Mouse (Mus musculus): ENCODE data around the gene Ndrg3. TPM values are rescaled to one million over a fixed set of nuclear protein-coding genes. Genes with fewer than 3 reads are reported as not detected.

Ndrg3 gene
- polyA plus RNA-seq, 1 experiment, result 63.6 TPM

GRCm38 (mm10) chr2:156974967-156975366 is 16.9 kb downstream of the Ndrg3 start:
- H3K27ac ChIP-seq (ENCODE audit: insufficient read depth, low read length), result 0 out of 2 replicates have a peak overlapping the region, but pooled peaks have one; percentile 57
- H3K4me3 ChIP-seq (ENCODE audit: insufficient read depth, low read length), result no peak overlapping the region
- H3K4me1 ChIP-seq (ENCODE audit: control insufficient read depth, insufficient read depth, low read length), result peaks cover 11% of the 10 kb centered on the region
- TF ChIP-seq CTCF (IDR thresholded peaks at IDR 0.05; ENCODE audit: borderline replicate concordance, insufficient read depth, low read length), result no peak
- TF ChIP-seq POLR2A (IDR thresholded peaks at IDR 0.05; ENCODE audit: low read depth, low read length), result no peak

- no peak overlapping the region for H3K4me3 ChIP-seq (ENCODE audit: insufficient read depth, low read length)
- no peak for TF ChIP-seq CTCF (IDR thresholded peaks at IDR 0.05; ENCODE audit: borderline replicate concordance, insufficient read depth, low read length)
- TF ChIP-seq POLR2A (IDR thresholded peaks at IDR 0.05; ENCODE audit: low read depth, low read length), result no peak
- H3K4me1 ChIP-seq (ENCODE audit: control insufficient read depth, insufficient read depth, low read length), result peaks cover 11% of the 10 kb centered on the region
- H3K27ac ChIP-seq (ENCODE audit: insufficient read depth, low read length), result peak overlapping the region; percentile 57; the same call in 1 of the 2 replicates
Observed at GRCm38 (mm10) chr2:156973316-156974100, 18.3 kb downstream of the Ndrg3 start.

- Histone ChIP-seq H3K4me3 (ENCODE audit: insufficient read depth, low read length) (no peak overlapping the region), H3K4me1 (ENCODE audit: control insufficient read depth, insufficient read depth, low read length) (peaks cover 7% of the 10 kb centered on the region; the same call in 1 of the 2 replicates)
- TF ChIP-seq POLR2A (IDR thresholded peaks at IDR 0.05; ENCODE audit: low read depth, low read length), result no peak
- no peak for TF ChIP-seq CTCF (IDR thresholded peaks at IDR 0.05; ENCODE audit: borderline replicate concordance, insufficient read depth, low read length)
Observed at GRCm38 (mm10) chr2:156970253-156970652, 21.6 kb downstream of the Ndrg3 start.

GRCm38 (mm10) chr2:156968501-156968900 is 23.4 kb downstream of the Ndrg3 start:
- H3K4me3 ChIP-seq (ENCODE audit: insufficient read depth, low read length), result no peak overlapping the region
- H3K27ac ChIP-seq (ENCODE audit: insufficient read depth, low read length), result no peak overlapping the region
- 0 out of 2 replicates have a peak, but pooled peaks cover 1% of the 10 kb centered on the region for H3K4me1 ChIP-seq (ENCODE audit: control insufficient read depth, insufficient read depth, low read length)
- no peak for TF ChIP-seq CTCF (IDR thresholded peaks at IDR 0.05; ENCODE audit: borderline replicate concordance, insufficient read depth, low read length)
- TF ChIP-seq POLR2A (IDR thresholded peaks at IDR 0.05; ENCODE audit: low read depth, low read length), result no peak

More at GRCm38 (mm10) chr2:156970253-156970652, 21.6 kb downstream of the Ndrg3 start:
- no peak overlapping the region for H3K27ac ChIP-seq (ENCODE audit: insufficient read depth, low read length)

- Histone ChIP-seq H3K4me1 (ENCODE audit: control insufficient read depth, insufficient read depth, low read length) (no peaks in the 10 kb centered on the region), H3K27ac (ENCODE audit: insufficient read depth, low read length) (no peak overlapping the region), H3K4me3 (ENCODE audit: insufficient read depth, low read length) (no peak overlapping the region)
- no peak for TF ChIP-seq CTCF (IDR thresholded peaks at IDR 0.05; ENCODE audit: borderline replicate concordance, insufficient read depth, low read length)
- no peak for TF ChIP-seq POLR2A (IDR thresholded peaks at IDR 0.05; ENCODE audit: low read depth, low read length)
Observed at GRCm38 (mm10) chr2:156967388-156967787, 24.5 kb downstream of the Ndrg3 start.

- Histone ChIP-seq H3K4me1 (ENCODE audit: control insufficient read depth, insufficient read depth, low read length) (no peaks in the 10 kb centered on the region), H3K27ac (ENCODE audit: insufficient read depth, low read length) (no peak overlapping the region), H3K4me3 (ENCODE audit: insufficient read depth, low read length) (no peak overlapping the region)
- TF ChIP-seq CTCF (IDR thresholded peaks at IDR 0.05; ENCODE audit: borderline replicate concordance, insufficient read depth, low read length), result no peak
- no peak for TF ChIP-seq POLR2A (IDR thresholded peaks at IDR 0.05; ENCODE audit: low read depth, low read length)
Observed at GRCm38 (mm10) chr2:156963891-156964290, 28.0 kb downstream of the Ndrg3 start.

- TF ChIP-seq CTCF (IDR thresholded peaks at IDR 0.05; ENCODE audit: borderline replicate concordance, insufficient read depth, low read length) (no peak), POLR2A (IDR thresholded peaks at IDR 0.05; ENCODE audit: low read depth, low read length) (no peak)
- Histone ChIP-seq H3K4me3 (ENCODE audit: insufficient read depth, low read length) (no peak overlapping the region), H3K4me1 (ENCODE audit: control insufficient read depth, insufficient read depth, low read length) (no peaks in the 10 kb centered on the region), H3K27ac (ENCODE audit: insufficient read depth, low read length) (no peak overlapping the region)
Observed at GRCm38 (mm10) chr2:156958496-156959252, 33.2 kb downstream of the Ndrg3 start.

- H3K27ac ChIP-seq (ENCODE audit: insufficient read depth, low read length), result no peak overlapping the region
- TF ChIP-seq POLR2A (IDR thresholded peaks at IDR 0.05; ENCODE audit: low read depth, low read length) (no peak), CTCF (IDR thresholded peaks at IDR 0.05; ENCODE audit: borderline replicate concordance, insufficient read depth, low read length) (no peak)
- H3K4me1 ChIP-seq (ENCODE audit: control insufficient read depth, insufficient read depth, low read length), result no peaks in the 10 kb centered on the region
- H3K4me3 ChIP-seq (ENCODE audit: insufficient read depth, low read length), result no peak overlapping the region
Observed at GRCm38 (mm10) chr2:156957035-156957434, 34.8 kb downstream of the Ndrg3 start.

- Histone ChIP-seq H3K27ac (ENCODE audit: insufficient read depth, low read length) (no peak overlapping the region), H3K4me3 (ENCODE audit: insufficient read depth, low read length) (no peak overlapping the region), H3K4me1 (ENCODE audit: control insufficient read depth, insufficient read depth, low read length) (no peaks in the 10 kb centered on the region)
- no peak for TF ChIP-seq POLR2A (IDR thresholded peaks at IDR 0.05; ENCODE audit: low read depth, low read length)
- no peak for TF ChIP-seq CTCF (IDR thresholded peaks at IDR 0.05; ENCODE audit: borderline replicate concordance, insufficient read depth, low read length)
Observed at GRCm38 (mm10) chr2:156956306-156956705, 35.5 kb downstream of the Ndrg3 start.

- no peaks in the 10 kb centered on the region for H3K4me1 ChIP-seq (ENCODE audit: control insufficient read depth, insufficient read depth, low read length)
Observed at GRCm38 (mm10) chr2:156954463-156954862, 37.4 kb downstream of the Ndrg3 start.

More at GRCm38 (mm10) chr2:156954463-156954862, 37.4 kb downstream of the Ndrg3 start:
- Histone ChIP-seq H3K4me3 (ENCODE audit: insufficient read depth, low read length) (no peak overlapping the region), H3K27ac (ENCODE audit: insufficient read depth, low read length) (no peak overlapping the region)
- no peak for TF ChIP-seq CTCF (IDR thresholded peaks at IDR 0.05; ENCODE audit: borderline replicate concordance, insufficient read depth, low read length)
- no peak for TF ChIP-seq POLR2A (IDR thresholded peaks at IDR 0.05; ENCODE audit: low read depth, low read length)

Data from embryonic fibroblast, embryonic 13.5 days (primary cell).